Mouse (Mus musculus): Measurements from ENCODE around the gene Asb7. TPM values are rescaled to one million over a fixed set of nuclear protein-coding genes. Genes with fewer than 3 reads are reported as not detected.

Gene Asb7
- polyA plus RNA-seq, 1 experiment: 9.7 TPM

DNA sequence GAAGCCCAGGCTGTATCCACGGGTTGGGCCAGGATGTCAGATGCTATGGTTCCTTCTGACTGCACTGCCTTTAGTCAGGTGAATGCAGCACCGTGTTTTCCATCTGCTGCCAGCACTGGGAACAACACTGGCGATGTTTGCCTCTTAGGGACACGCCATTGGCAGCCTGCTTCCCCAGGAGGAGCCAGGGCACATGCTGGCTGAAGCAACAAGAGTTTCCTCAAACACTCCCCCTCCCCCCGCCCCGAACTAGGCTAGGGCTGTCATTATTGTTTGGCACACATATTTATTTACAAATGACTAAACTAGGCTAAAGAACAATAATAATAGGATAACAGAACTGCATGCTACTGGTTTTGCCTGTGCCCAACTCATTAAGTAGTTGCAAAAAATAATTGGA, 56.0 kb downstream of the Asb7 start:
- H3K4me3 ChIP-seq (ENCODE audit: insufficient read depth, low read length): no peak overlapping the region
- H3K27ac ChIP-seq (ENCODE audit: insufficient read depth, low read length): no peak overlapping the region
- H3K4me1 ChIP-seq (ENCODE audit: control insufficient read depth, insufficient read depth, low read length): no peaks in the 10 kb centered on the region
- no peak for TF ChIP-seq CTCF (IDR thresholded peaks at IDR 0.05; ENCODE audit: extremely low read depth, insufficient read depth, low read length)

DNA sequence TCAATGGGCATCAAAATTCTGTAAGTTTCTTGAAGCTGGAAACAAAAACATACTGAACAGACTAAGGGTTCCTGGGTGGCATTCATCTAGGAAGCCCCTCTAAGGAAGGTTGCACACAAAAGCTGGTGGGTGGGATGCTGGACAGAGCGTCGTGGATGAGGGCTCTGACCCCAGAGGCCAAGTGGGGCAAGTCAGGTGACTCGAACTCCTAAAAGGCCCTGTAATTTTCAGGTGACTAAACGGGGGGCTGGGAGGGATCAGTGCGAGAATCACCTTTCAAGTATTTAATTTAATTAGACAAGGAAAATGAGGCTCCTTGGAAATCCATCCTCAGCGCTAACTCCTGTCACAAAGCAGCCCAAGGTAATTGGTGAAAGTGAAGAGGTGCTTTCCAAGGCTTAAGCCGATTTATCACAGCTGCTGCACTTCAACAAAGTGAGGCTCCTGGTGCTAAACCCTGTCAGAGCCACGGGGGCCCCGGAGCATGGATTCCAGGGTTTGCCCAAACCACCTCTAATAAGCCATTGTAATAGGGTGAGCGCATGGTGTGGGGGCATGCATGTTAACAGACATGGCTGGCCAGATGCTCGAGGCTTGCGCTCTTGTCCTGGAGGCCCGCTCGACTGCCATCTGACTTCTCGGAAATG, 59.1 kb downstream of the Asb7 start:
- TF ChIP-seq CTCF (IDR thresholded peaks at IDR 0.05; ENCODE audit: extremely low read depth, insufficient read depth, low read length) (no peak), POLR2A (IDR thresholded peaks at IDR 0.05; ENCODE audit: extremely low read depth, insufficient read depth, low read length) (no peak)
- Histone ChIP-seq H3K4me3 (ENCODE audit: insufficient read depth, low read length) (no peak overlapping the region), H3K4me1 (ENCODE audit: control insufficient read depth, insufficient read depth, low read length) (no peaks in the 10 kb centered on the region), H3K27ac (ENCODE audit: insufficient read depth, low read length) (no peak overlapping the region)

DNA sequence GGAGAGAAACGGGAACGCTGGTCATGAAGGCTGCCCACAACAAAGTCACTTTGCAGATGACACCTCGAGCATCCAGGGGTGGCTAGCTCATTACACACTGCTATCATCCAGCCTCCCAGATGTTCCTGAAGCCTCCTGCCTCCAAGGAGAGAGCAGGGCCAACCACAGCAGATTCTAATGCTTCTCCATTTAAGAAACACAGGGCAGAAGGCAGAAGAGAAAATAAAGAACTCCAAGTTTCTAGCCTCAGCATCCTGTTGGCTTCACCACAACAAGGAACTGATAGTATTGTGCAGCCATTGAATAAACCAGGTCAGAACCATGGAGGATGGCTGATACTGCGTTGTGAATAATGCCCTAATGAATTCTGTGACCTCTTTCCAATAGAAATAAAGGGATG, 60.0 kb downstream of the Asb7 start:
- Histone ChIP-seq H3K4me3 (ENCODE audit: insufficient read depth, low read length) (no peak overlapping the region), H3K4me1 (ENCODE audit: control insufficient read depth, insufficient read depth, low read length) (no peaks in the 10 kb centered on the region), H3K27ac (ENCODE audit: insufficient read depth, low read length) (no peak overlapping the region)
- TF ChIP-seq POLR2A (IDR thresholded peaks at IDR 0.05; ENCODE audit: extremely low read depth, insufficient read depth, low read length) (no peak), CTCF (IDR thresholded peaks at IDR 0.05; ENCODE audit: extremely low read depth, insufficient read depth, low read length) (no peak)

DNA sequence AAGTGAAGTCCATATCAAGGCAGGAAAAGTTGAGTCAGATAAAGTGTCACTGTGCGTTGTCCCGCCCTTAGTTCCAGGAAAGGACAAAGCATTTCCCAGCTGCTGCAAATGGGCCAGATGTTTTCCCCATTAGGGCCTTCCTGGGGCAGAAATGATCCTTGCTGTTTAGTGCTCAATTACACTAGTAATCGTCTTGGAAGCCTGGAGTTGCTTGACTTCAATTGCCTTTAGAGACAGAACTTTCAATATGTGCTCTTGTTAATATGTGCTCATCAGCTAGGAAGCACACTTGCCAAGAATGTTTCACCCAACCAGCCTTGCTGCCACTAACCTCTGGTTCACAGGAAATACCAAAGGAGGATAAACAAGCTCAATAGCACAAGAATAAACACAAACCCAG, 66.0 kb downstream of the Asb7 start:
- Histone ChIP-seq H3K4me1 (ENCODE audit: control insufficient read depth, insufficient read depth, low read length) (no peaks in the 10 kb centered on the region), H3K27ac (ENCODE audit: insufficient read depth, low read length) (no peak overlapping the region), H3K4me3 (ENCODE audit: insufficient read depth, low read length) (no peak overlapping the region)
- TF ChIP-seq CTCF (IDR thresholded peaks at IDR 0.05; ENCODE audit: extremely low read depth, insufficient read depth, low read length) (no peak), POLR2A (IDR thresholded peaks at IDR 0.05; ENCODE audit: extremely low read depth, insufficient read depth, low read length) (no peak)

DNA sequence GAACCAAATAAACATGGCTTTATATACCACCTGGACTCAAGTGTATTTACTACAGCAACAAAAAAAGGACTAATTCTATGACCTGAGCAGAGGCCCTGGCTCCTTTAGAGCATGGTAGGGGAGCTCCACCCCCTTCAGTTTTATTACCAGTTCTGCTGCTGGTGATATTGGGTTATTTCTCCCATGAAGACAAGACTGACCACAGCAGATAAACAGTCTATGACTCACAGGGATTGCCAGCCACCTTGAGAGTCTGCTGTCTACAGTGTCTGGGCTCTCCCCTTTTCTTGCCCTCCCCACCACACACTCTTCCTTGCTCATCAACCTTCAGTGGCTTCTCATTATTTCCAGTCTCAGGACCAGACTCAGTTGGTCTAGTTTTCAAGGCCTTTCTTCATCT, 87.5 kb downstream of the Asb7 start:
- H3K27ac ChIP-seq (ENCODE audit: insufficient read depth, low read length): no peak overlapping the region
- H3K4me3 ChIP-seq (ENCODE audit: insufficient read depth, low read length): no peak overlapping the region
- H3K4me1 ChIP-seq (ENCODE audit: control insufficient read depth, insufficient read depth, low read length): no peaks in the 10 kb centered on the region
- TF ChIP-seq POLR2A (IDR thresholded peaks at IDR 0.05; ENCODE audit: extremely low read depth, insufficient read depth, low read length) (no peak), CTCF (IDR thresholded peaks at IDR 0.05; ENCODE audit: extremely low read depth, insufficient read depth, low read length) (no peak)

DNA sequence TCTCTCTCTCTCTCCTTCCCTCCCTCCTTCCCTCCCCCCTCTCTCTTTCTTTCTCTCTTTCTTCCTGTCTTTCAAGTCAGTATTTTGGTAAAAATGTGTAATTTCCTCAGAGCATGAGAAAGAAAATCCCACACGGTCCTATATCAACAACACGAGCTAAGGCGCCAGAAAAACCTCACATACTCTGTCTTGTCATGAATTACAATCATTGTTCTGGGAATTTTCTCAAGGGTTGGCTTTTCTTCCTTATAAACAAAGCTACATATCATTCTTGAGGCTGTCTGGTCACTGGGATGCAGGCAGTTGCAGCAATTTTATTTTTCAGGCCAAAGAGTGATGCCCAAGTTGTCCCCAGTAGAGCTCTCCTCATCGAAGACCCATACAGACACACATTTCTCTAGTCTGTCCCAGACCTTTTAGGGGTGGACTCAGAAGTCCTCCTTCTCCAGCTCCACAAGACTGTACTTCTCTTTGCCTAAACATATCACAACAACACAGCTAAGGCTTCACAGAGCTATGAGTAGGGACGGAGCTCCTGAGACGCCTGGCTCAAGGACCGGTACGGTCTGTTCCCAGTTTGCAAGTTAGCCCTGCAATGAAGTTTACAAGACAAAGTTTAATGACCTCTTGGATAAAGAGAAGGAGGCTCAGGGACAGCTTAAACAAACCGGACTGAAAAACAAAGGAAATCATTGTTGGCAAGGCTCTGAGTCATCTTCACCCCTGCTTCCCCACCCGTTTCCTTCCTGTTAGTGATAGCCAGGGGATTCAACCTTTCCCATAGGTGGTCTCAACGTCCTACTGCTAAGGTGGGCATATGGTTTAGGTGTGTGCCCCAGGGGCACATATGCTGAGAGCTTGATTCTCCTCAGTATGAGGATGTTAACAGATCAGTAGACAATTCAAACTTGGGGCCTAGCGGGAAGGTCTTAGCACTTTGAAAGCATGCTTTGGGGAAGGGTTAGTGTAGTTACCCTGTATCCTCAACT, 88.5 kb downstream of the Asb7 start:
- H3K4me3 ChIP-seq (ENCODE audit: insufficient read depth, low read length): no peak overlapping the region
- H3K4me1 ChIP-seq (ENCODE audit: control insufficient read depth, insufficient read depth, low read length): no peaks in the 10 kb centered on the region
- H3K27ac ChIP-seq (ENCODE audit: insufficient read depth, low read length): no peak overlapping the region
- TF ChIP-seq POLR2A (IDR thresholded peaks at IDR 0.05; ENCODE audit: extremely low read depth, insufficient read depth, low read length) (no peak), CTCF (IDR thresholded peaks at IDR 0.05; ENCODE audit: extremely low read depth, insufficient read depth, low read length) (no peak)

DNA sequence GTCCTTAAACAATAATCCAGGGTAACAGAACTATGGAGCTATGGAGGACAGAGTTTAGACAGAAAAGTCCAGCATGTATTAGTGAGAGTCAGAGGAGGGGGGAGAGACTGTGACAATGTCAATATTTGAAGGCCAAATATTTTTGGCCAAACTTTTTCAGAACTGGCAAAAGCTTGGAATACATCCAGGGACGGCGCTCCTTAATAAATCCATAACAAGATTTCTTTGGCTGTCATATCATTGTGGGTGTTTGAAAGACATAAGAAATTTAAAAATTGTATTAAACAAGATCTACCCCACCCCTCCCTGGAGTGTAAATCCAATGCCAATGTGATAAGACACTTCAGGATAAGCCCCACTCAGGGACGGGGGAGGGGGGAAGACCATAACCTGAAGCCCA, 89.3 kb downstream of the Asb7 start:
- Histone ChIP-seq H3K4me1 (ENCODE audit: control insufficient read depth, insufficient read depth, low read length) (no peaks in the 10 kb centered on the region), H3K4me3 (ENCODE audit: insufficient read depth, low read length) (no peak overlapping the region), H3K27ac (ENCODE audit: insufficient read depth, low read length) (no peak overlapping the region)
- TF ChIP-seq POLR2A (IDR thresholded peaks at IDR 0.05; ENCODE audit: extremely low read depth, insufficient read depth, low read length): no peak
- no peak for TF ChIP-seq CTCF (IDR thresholded peaks at IDR 0.05; ENCODE audit: extremely low read depth, insufficient read depth, low read length)

DNA sequence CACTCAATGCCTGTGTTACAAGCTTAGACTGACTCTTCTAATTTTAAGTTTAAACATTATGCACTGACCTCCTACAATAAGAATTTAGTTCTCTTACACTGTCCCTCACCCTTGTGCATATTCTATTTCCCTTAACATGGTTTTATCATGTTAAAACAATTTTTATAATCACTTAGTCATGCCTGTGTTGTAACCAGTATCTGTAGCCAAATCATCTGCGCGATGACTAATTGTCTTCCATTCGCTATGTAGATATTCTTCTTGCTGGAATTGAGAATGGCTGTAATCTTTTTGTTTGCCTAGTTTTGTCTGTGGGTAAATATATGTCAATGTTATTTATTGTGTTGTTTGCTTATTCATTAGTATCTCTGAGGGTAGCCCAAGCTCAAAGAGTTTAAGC, 91.5 kb downstream of the Asb7 start:
- H3K27ac ChIP-seq (ENCODE audit: insufficient read depth, low read length): no peak overlapping the region
- TF ChIP-seq CTCF (IDR thresholded peaks at IDR 0.05; ENCODE audit: extremely low read depth, insufficient read depth, low read length) (no peak), POLR2A (IDR thresholded peaks at IDR 0.05; ENCODE audit: extremely low read depth, insufficient read depth, low read length) (no peak)
- no peaks in the 10 kb centered on the region for H3K4me1 ChIP-seq (ENCODE audit: control insufficient read depth, insufficient read depth, low read length)
- no peak overlapping the region for H3K4me3 ChIP-seq (ENCODE audit: insufficient read depth, low read length)

Other genes starting within 250 kb of the Asb7 start
- 10.0 and 10.3 TPM in 2 replicates for gene Lins1, start 293 bp upstream of the Asb7 start, polyA plus RNA-seq (2012; rRNA removed)
- gene Cers3, start 53.9 kb upstream of the Asb7 start, polyA plus RNA-seq (2012; rRNA removed): 0.25 and 0.58 TPM in 2 replicates
- gene Adamts17, start 150.1 kb upstream of the Asb7 start, polyA plus RNA-seq (2012; rRNA removed): 3.9 and 4.2 TPM in 2 replicates

Data from cortical plate, adult 2 months (tissue).